Mouse (Mus musculus): Measurements from ENCODE around the gene Olfr1173.

The Olfr1173 gene

DNA sequence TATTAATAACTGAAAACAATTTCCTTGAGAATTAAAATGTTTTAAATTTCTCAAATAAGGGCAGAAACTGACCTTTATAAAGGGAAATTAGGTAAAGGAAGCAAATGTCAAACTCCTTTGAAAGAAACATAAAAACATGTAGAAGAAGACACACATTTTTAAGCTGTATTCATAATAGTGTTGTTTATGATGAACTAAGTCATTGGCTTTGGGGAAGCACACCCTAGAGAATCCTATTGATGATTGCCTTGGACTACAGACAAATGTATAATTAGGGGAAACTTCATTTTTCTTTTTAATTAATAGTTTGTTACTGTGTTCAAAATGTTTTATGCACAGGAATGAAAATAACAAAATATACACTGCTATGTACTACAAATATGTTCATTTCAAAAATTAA is at the start of gene Olfr1173:
TSS of gene Olfr1173 (minus strand) at position 101 of the 400 bp plus-strand sequence.
- no peak for DNase-seq (ENCODE audit: low spot score in 2 of 2)

DNA sequence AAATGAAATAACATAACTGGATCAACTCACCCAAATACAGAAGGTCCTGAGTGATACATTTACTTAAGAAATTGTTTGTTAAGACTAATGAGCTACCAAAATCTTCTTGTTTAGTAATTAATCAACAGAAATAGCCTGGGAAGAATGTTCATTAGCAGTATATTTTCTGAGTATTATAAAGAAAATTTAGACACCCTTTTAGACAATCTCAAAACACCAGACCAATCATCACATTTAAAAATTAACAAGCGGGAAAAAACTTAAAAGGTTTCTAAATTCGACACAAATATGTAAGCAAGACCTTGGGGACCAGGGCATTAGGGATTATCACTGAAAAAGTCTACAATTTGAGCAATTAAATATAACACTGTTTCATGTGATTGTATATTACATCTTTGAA is 47.4 kb upstream of the Olfr1173 start, which contains the start of gene Olfr1175-ps:
TSS of gene Olfr1175-ps (minus strand) at position 101 of the 400 bp plus-strand sequence.
- DNase-seq (ENCODE audit: low spot score in 2 of 2) = no peak

DNA sequence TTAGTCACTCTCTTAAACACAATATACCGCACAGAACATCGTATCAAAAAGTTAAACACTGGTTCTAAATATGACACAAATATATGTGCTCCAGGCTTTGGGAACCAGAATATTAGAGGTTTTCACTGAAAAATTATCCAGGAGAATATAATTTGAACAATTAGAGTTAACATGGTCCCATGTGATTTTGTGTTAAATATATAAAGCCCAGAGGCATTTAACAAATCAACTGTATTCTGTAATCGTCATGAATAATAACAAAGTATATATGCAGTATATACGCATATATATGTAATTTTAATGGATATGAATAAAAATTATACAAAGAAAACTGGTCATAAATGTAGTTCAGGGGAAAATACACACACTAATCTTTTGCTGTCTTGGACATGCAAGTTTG is 35.4 kb upstream of the Olfr1173 start, which contains the start of gene Olfr1174-ps:
TSS of gene Olfr1174-ps (minus strand) at position 101 of the 400 bp plus-strand sequence.
- no peak for DNase-seq (ENCODE audit: low spot score in 2 of 2)

DNA sequence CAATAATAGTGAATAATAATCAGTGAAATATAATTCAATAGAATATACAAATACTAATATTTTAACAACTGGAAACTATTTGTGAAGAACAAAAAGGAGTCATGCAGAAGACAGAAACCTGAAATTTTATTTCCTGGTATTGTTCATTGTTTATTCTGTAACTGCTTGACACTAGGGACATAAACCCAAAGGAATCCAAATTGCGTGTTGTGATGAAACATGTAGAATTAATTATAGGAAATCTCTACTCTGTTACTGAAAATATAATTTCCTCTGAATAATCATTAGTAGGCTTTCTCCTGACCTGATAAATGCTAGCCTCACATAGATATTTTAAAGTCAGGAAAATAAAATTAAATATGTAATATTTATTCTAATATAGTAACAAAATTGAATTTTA is 51.4 kb downstream of the Olfr1173 start, which contains the start of gene Olfr1170:
TSS of gene Olfr1170 (minus strand) at position 101 of the 400 bp plus-strand sequence.
- DNase-seq (ENCODE audit: low spot score in 2 of 2) = no peak
